Mouse (Mus musculus) liver, embryonic 15.5 days (tissue): ENCODE results near the gene Prkar1b. TPM values are rescaled to one million over a fixed set of nuclear protein-coding genes. Genes with fewer than 3 reads are reported as not detected.

Experiments used
- ATAC-seq: fragments of 200-750 bp; cut with Nextera tagmentation; 2 replicates; pipeline ENCODE4 v1.8.0; 2017; ENCODE audit warnings: moderate number of reproducible peaks, mild to moderate bottlenecking, moderate library complexity; ENCODE audit not compliant: insufficient read depth
- H3K27ac ChIP-seq: fragments of 300-500 bp; sonication (generic); replicated peaks from 2 replicates; pipeline ENCODE4 v1.5.1; 2015; ENCODE audit warnings: mild to moderate bottlenecking, inconsistent platforms
- H3K27me3 ChIP-seq: fragments of 300-500 bp; sonication (generic); 2 replicates; pipeline ENCODE4 v1.6.1; 2015; ENCODE audit warnings: mild to moderate bottlenecking, inconsistent platforms
- H3K36me3 ChIP-seq: fragments of 300-500 bp; sonication (generic); replicated peaks from 2 replicates; pipeline ENCODE4 v1.6.1; 2015; ENCODE audit warnings: moderate library complexity, mild to moderate bottlenecking, inconsistent platforms
- H3K4me1 ChIP-seq: fragments of 300-500 bp; sonication (generic); replicated peaks from 2 replicates; pipeline ENCODE4 v1.6.1; 2015; ENCODE audit warnings: inconsistent platforms
- H3K4me2 ChIP-seq: fragments of 300-500 bp; sonication (generic); 2 replicates; pipeline ENCODE4 v1.6.1; 2015; ENCODE audit warnings: moderate library complexity, mild to moderate bottlenecking, inconsistent platforms
- H3K4me3 ChIP-seq: fragments of 300-500 bp; sonication (generic); replicated peaks from 2 replicates; pipeline ENCODE4 v1.5.1; 2015; ENCODE audit warnings: mild to moderate bottlenecking, inconsistent platforms
- H3K9ac ChIP-seq: fragments of 300-500 bp; sonication (generic); 2 replicates; pipeline ENCODE4 v1.6.1; 2015; ENCODE audit warnings: moderate library complexity, mild to moderate bottlenecking, inconsistent platforms
- H3K9me3 ChIP-seq: fragments of 300-500 bp; sonication (generic); replicated peaks from 2 replicates; pipeline ENCODE4 v1.6.1; 2016; ENCODE audit warnings: inconsistent platforms
- WGBS: fragments of 180-500 bp; shearing (Covaris S2); methylation state at CpG from one replicate; pipeline ENCODE4 v1.1.7; 2015; ENCODE audit warnings: mixed read lengths; ENCODE audit not compliant: insufficient replicate concordance; 5-methylcytosine and 5-hydroxymethylcytosine counted together
- polyA plus RNA-seq: library from polyadenylated mRNA; unstranded; fragments of >200 nt; fragmentation: Nextera tagmentation; extraction: Ambion mirVana; gene quantifications from 2 replicates; pipeline ENCODE4 v1.2.1, GENCODE M21; 2015

The Prkar1b gene
- polyA plus RNA-seq, 1 experiment from 2014 or later, result 1.0 TPM

DNA sequence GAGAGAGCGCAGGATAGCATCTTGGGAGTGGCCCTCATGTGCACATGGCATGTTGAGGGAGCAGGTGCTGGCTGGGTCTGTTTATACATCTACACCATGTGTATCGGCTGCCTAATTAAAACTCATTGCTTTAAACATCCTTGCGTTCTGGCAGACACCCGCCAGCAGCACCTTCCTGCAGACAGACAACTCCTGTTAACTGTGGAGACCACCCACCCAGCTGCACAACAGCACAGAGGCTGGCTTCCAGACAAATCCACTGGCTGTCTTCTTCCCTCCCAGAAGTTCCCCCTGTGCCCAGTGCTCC is 71.7 kb downstream of the Prkar1b start:
- H3K4me3 ChIP-seq, result no peak overlapping the region
- no peaks in the 10 kb centered on the region for H3K4me1 ChIP-seq
- no peaks in the 10 kb centered on the region for H3K9me3 ChIP-seq
- H3K27me3 ChIP-seq, result no peaks in the 10 kb centered on the region
- H3K9ac ChIP-seq, result no peak overlapping the region
- H3K4me2 ChIP-seq, result no peak overlapping the region
- no peaks in the 10 kb centered on the region for H3K36me3 ChIP-seq
- 68% methylated on average over 4 of the region's 4 CpGs for WGBS
- ATAC-seq, result no peak
- no peak overlapping the region for H3K27ac ChIP-seq

DNA sequence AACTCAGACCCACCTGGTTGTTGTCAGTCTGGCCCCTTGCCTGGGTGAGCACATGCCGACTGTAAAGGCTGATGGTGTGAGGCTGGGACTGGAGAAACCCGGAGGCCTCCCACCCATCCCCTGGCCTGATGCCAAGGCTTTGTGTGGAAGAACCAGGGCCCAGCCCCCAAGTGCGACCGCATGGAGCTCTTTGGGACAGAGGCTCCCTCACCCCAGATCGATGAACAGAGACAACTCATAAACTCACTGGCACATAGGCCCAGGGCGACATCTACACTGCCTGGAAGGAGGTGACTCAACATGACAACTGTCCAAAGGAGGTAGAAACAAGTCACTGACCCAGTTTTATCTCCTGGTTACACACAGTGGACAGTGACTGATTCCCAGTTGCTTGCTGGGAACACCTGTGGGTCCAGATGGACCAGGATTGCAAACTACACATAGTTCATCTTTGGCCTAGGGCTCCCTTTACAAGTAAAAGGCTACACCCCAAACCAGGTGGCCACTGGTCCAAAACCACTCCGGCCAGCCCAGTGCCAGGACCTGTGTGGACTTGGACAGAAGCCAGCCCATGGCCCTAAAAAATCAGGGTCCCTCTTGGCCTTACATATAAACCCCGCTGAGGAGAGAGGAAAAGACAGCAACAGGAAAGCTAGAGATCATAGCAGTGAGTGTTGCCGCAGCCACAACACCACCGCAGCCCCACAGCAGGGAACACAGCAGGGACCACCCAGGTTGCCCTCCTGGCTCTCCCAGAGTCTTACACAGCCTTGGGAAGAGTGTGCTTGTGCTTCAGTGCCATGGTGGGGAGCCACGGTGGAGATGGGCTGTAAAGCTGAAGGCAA is 72.3 kb downstream of the Prkar1b start:
- no peak overlapping the region for H3K4me2 ChIP-seq
- no peaks in the 10 kb centered on the region for H3K9me3 ChIP-seq
- H3K36me3 ChIP-seq, result no peaks in the 10 kb centered on the region
- no peaks in the 10 kb centered on the region for H3K4me1 ChIP-seq
- no peak for ATAC-seq
- no peaks in the 10 kb centered on the region for H3K27me3 ChIP-seq
- H3K4me3 ChIP-seq, result no peak overlapping the region
- no peak overlapping the region for H3K27ac ChIP-seq
- WGBS, result 59% methylated on average over 11 of the region's 11 CpGs
- no peak overlapping the region for H3K9ac ChIP-seq

DNA sequence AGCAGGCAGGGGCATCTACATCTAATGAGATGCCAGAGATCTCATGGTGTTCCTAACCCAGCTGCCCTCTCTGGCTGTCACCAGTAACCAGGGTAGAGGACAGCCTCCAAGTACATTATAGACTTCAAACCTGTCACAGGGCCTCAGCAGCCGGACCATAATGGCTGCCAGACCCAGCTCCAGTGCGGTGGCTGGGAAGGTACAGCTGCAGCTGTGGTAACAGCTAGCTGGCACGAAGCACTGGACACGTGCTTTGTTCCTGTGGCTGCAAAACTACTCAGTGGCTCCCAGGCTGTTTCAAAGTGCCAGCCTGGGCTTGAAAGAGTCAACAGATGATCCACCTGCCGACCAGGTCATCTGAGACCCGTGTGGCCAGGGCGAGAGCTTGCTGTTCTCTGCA is 73.4 kb downstream of the Prkar1b start:
- no peak for ATAC-seq
- 69% methylated on average over 7 of the region's 7 CpGs for WGBS
- no peak overlapping the region for H3K4me3 ChIP-seq
- no peak overlapping the region for H3K4me2 ChIP-seq
- H3K9me3 ChIP-seq, result no peaks in the 10 kb centered on the region
- H3K9ac ChIP-seq, result no peak overlapping the region
- H3K27ac ChIP-seq, result no peak overlapping the region
- H3K36me3 ChIP-seq, result no peaks in the 10 kb centered on the region
- H3K27me3 ChIP-seq, result no peaks in the 10 kb centered on the region
- H3K4me1 ChIP-seq, result no peaks in the 10 kb centered on the region

DNA sequence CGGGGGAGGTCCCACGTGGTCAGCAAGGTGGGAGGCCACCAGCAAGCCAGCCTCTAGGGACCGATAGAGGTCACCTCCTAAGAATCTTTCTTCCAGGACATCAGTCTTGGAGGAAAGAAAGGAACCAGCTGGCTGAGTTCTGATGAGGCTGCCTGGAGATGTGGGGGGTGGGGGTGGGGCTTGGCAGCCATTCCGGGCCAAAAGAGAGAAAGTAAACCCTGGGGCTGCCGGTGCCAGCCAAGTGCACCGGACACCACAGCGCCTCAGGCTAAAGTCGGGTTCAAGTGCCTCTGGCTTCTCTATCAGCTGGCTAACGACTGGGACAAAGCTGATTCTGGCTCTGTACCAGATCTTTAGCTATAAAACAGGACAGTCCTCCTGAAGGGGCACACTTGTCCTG is 74.0 kb downstream of the Prkar1b start:
- 52% methylated on average over 9 of the region's 9 CpGs for WGBS
- no peak overlapping the region for H3K27ac ChIP-seq
- H3K4me3 ChIP-seq, result no peak overlapping the region
- H3K9ac ChIP-seq, result no peak overlapping the region
- H3K4me2 ChIP-seq, result no peak overlapping the region
- no peaks in the 10 kb centered on the region for H3K9me3 ChIP-seq
- H3K4me1 ChIP-seq, result no peaks in the 10 kb centered on the region
- no peaks in the 10 kb centered on the region for H3K36me3 ChIP-seq
- H3K27me3 ChIP-seq, result no peaks in the 10 kb centered on the region
- ATAC-seq, result no peak

DNA sequence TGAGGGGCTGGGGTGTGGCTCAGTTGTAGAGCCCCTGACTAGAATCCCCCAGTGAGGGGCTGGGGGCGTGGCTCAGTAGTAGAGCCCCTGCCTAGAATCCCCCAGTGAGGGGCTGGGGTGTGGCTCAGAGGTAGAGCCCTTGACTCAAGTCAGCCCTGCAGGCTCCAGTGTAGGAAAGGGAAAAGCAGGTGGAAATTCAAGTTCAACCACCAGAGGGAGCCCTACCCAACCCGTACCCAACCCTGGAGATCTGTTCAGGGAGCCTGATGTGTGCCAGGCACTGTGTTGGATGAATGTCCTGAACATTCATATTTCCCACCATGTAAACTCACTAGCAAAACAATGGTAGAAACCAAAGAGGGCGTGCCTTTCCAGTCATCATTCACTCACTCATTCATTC is 74.7 kb downstream of the Prkar1b start:
- H3K4me1 ChIP-seq, result no peaks in the 10 kb centered on the region
- no peaks in the 10 kb centered on the region for H3K9me3 ChIP-seq
- no peaks in the 10 kb centered on the region for H3K27me3 ChIP-seq
- WGBS, result 13% methylated on average over 3 of the region's 3 CpGs
- no peak overlapping the region for H3K27ac ChIP-seq
- no peak overlapping the region for H3K4me2 ChIP-seq
- H3K36me3 ChIP-seq, result no peaks in the 10 kb centered on the region
- H3K4me3 ChIP-seq, result no peak overlapping the region
- no peak overlapping the region for H3K9ac ChIP-seq
- ATAC-seq, result no peak

DNA sequence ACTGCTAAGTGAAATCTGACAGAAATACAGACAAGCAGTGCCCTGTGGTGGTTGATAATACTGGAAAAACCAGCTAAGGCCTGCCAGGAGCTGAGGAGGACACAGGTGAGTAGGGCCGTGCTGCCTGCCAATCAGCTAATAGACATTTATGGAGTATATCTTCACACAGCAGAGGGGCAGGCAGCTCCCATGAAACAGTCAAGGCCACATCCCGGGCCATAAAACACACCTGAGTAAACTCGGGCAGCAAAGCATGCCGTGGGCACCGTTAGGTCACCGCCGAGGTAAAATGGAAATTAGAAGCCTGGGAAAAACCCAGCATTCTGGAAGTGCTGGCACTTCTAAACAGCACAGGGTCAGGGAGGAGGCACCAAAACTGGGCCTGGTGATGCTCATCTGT is 75.8 kb downstream of the Prkar1b start:
- Histone ChIP-seq H3K4me2 (no peak overlapping the region), H3K4me1 (no peaks in the 10 kb centered on the region), H3K27me3 (no peaks in the 10 kb centered on the region), H3K4me3 (no peak overlapping the region), H3K9me3 (no peaks in the 10 kb centered on the region), H3K36me3 (no peaks in the 10 kb centered on the region), H3K27ac (no peak overlapping the region), H3K9ac (no peak overlapping the region)
- ATAC-seq, result no peak
- 77% methylated on average over 7 of the region's 7 CpGs for WGBS

DNA sequence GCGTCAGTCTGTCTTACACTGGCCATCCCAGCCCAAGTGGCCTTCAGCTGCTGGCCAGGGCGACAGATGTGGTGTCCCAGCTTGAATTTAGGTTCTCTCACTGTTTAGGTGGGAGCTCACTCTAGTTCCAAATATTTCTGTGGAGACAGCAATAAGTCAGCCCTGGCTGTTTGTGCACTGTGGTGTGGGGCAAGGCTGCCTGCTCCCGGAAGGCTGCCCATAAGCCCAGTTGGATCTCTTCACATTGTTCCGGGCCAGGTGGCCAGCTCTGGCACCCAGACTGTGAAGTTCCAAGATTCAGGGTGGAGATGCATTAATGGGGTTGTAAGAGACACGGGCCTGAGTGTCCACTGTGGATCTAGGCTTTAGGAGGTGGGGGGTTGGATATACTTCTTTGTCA is 76.9 kb downstream of the Prkar1b start:
- no peak overlapping the region for H3K27ac ChIP-seq
- no peak overlapping the region for H3K4me3 ChIP-seq
- H3K4me1 ChIP-seq, result no peaks in the 10 kb centered on the region
- H3K4me2 ChIP-seq, result no peak overlapping the region
- H3K27me3 ChIP-seq, result no peaks in the 10 kb centered on the region
- no peaks in the 10 kb centered on the region for H3K36me3 ChIP-seq
- 55% methylated on average over 5 of the region's 5 CpGs for WGBS
- H3K9ac ChIP-seq, result no peak overlapping the region
- ATAC-seq, result no peak
- no peaks in the 10 kb centered on the region for H3K9me3 ChIP-seq

DNA sequence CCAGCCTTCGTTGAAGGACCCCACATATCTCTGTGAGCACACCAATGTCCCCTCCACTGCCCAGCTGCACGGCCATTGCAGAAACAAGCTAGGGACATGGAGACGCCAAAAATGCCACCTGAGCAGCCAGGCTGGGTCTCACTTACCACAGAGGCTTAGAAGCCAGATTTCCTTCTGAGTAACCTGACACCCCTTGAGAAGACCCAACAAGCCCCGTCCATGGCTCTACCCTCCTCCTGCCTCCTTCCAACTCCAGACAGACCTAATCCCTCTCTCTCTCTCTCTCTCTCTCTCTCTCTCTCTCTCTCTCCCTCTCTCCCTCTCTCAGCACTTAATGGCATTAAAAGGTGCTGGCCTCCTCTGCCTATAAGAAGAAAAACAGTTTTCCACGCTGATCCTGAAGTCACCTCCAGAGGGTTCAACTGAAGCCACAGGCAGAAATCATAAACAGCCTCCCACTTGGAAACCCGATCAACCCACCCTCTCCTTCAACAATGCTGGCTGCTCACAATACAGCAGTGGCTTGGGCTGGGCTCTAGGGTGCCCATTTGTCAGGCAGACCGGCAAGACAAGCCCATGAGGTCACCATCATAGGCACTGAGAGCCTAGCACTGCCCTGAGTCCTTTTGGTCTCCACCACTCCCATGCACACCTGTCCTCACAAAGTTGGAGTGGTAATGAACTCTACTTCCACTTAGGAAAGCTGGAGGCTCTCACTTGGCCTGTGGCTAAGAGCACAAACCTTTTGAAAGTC is 82.8 kb downstream of the Prkar1b start:
- H3K27ac ChIP-seq, result no peak overlapping the region
- H3K4me2 ChIP-seq, result no peak overlapping the region
- ATAC-seq, result no peak
- H3K36me3 ChIP-seq, result no peaks in the 10 kb centered on the region
- H3K9ac ChIP-seq, result no peak overlapping the region
- no peaks in the 10 kb centered on the region for H3K27me3 ChIP-seq
- H3K4me1 ChIP-seq, result no peaks in the 10 kb centered on the region
- H3K4me3 ChIP-seq, result no peak overlapping the region
- 38% methylated on average over 7 of the region's 7 CpGs for WGBS
- H3K9me3 ChIP-seq, result no peaks in the 10 kb centered on the region

DNA sequence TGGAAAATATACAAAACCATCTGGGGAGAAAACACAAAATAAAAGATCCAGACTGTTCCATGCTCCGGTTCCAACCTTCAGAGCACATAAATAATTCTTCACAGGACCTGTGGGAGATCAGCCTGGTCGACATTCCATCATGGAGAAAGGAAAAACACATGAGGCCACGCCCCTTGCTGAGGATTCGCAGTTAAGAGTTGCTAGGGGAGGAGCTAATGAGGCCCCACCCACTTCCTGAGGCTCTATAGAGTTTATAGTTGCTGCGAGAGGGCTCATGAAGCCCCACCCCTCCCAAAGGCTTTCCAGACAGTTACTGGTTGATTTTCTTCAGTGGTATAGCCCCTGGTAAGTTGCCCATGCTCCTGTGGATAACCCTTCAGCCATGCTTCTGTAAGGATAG is 85.2 kb downstream of the Prkar1b start:
- H3K4me1 ChIP-seq, result no peaks in the 10 kb centered on the region
- no peak overlapping the region for H3K27ac ChIP-seq
- H3K27me3 ChIP-seq, result no peaks in the 10 kb centered on the region
- H3K4me3 ChIP-seq, result no peak overlapping the region
- no peaks in the 10 kb centered on the region for H3K9me3 ChIP-seq
- no peaks in the 10 kb centered on the region for H3K36me3 ChIP-seq
- 43% methylated on average over 5 of the region's 5 CpGs for WGBS
- no peak overlapping the region for H3K4me2 ChIP-seq
- H3K9ac ChIP-seq, result no peak overlapping the region
- ATAC-seq, result no peak

DNA sequence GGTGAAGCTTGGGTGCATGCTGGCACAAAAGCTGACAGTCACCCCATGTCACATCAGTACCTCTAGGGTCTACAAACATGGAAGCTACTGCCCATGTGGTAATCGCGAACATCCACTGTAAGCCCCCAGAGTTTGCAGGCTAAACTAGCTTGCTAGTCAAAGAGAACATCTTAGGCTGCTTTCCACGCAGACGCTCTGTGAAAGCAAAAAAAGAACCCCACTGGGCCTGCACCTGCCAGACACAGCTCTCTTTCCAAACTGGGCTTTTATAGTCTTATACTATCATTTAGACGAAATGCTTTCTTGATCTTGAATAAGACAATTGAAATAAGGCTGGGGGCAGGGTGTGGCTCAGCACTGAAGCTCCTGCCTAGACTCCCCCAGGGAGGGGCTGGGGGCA is 88.1 kb downstream of the Prkar1b start:
- Histone ChIP-seq H3K9ac (no peak overlapping the region), H3K27ac (no peak overlapping the region), H3K4me1 (no peaks in the 10 kb centered on the region), H3K36me3 (no peaks in the 10 kb centered on the region), H3K4me2 (no peak overlapping the region), H3K4me3 (no peak overlapping the region), H3K9me3 (no peaks in the 10 kb centered on the region), H3K27me3 (no peaks in the 10 kb centered on the region)
- ATAC-seq, result no peak
- 73% methylated on average over 5 of the region's 5 CpGs for WGBS

DNA sequence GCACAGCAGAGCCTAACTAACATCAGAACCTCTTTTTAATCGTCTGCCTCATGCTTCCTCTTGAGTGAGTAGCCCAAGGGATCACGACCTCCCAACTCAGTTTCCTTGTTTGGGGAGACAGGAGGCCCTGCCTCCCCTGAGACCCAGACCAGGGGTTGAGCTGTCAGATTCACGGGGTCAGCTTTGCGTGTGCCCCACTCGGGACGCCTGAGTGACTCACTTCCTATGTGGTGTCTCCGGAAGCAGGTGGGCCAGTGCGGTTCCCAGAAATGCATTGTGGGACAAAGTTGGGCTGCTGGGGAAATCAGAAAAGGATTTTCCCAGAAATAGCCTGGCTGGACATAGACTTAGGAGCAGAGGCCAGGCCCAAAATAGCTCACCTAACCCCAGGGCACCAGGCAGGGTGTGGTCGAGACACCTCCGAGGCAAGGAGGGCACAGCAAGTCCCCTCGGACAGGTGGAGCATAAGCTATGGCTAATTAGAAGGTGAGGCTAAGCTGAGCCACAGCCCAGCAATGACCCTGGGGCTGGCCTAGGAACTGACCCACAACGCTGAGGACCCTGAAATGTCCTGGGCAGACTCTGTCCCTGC is 89.2 kb downstream of the Prkar1b start:
- Histone ChIP-seq H3K27ac (no peak overlapping the region), H3K4me2 (no peak overlapping the region), H3K9me3 (no peaks in the 10 kb centered on the region), H3K9ac (no peak overlapping the region), H3K36me3 (no peaks in the 10 kb centered on the region), H3K4me3 (no peak overlapping the region), H3K27me3 (no peaks in the 10 kb centered on the region), H3K4me1 (no peaks in the 10 kb centered on the region)
- 34% methylated on average over 12 of the region's 12 CpGs for WGBS
- ATAC-seq, result no peak
